Mouse (Mus musculus) myocyte (in vitro differentiated cells): Measurements from ENCODE around the gene Cdc37. TPM values are rescaled to one million over a fixed set of nuclear protein-coding genes. Genes with fewer than 3 reads are reported as not detected.
A peak's percentile ranks its signal among the peaks of the same experiment; 100 is the strongest.

Experiments
- H3K27me3 ChIP-seq: one replicate; pipeline ENCODE4 v1.6.1; 2011; ENCODE audit not compliant: control insufficient read depth, insufficient read depth, insufficient read length
- H3K36me3 ChIP-seq: one replicate; pipeline ENCODE4 v1.6.1; 2011; ENCODE audit not compliant: control insufficient read depth, insufficient read depth
- H3K4me2 ChIP-seq: one replicate; pipeline ENCODE4 v1.6.1; 2011; ENCODE audit warnings: low read depth, control low read depth
- H3K4me3 ChIP-seq: one replicate; pipeline ENCODE4 v1.5.1; 2011; ENCODE audit warnings: mild to moderate bottlenecking, control low read depth, moderate library complexity
- H3K79me2 ChIP-seq: one replicate; pipeline ENCODE4 v1.6.1; 2011; ENCODE audit not compliant: control insufficient read depth, insufficient read depth
- H3ac ChIP-seq: one replicate; pipeline ENCODE4 v1.6.1; 2011; ENCODE audit not compliant: control insufficient read depth, insufficient read length
- CEBPB ChIP-seq: IDR thresholded peaks from 2 replicates; pipeline ENCODE4 v1.6.1; 2011; ENCODE audit warnings: mild to moderate bottlenecking, moderate library complexity; ENCODE audit not compliant: poor library complexity, insufficient read depth, severe bottlenecking
- E2F4 ChIP-seq: IDR thresholded peaks from one replicate; pipeline ENCODE4 v1.6.1; 2011; ENCODE audit warnings: mild to moderate bottlenecking, control low read depth, moderate library complexity; ENCODE audit not compliant: insufficient read depth
- MAX ChIP-seq: IDR thresholded peaks from one replicate; pipeline ENCODE4 v1.6.1; 2011; ENCODE audit warnings: low read depth, mild to moderate bottlenecking, control low read depth
- MYOD1 ChIP-seq, 3 experiments: IDR thresholded peaks; one replicate each; pipeline ENCODE4 v1.6.1; 2011; ENCODE audit warnings: control low read depth in 2 of 3, low read depth in 2 of 3, mild to moderate bottlenecking in 2 of 3, moderate library complexity in 1 of 3; ENCODE audit not compliant: insufficient read length in 2 of 3, control insufficient read depth in 1 of 3
- MYOG ChIP-seq, 3 experiments: IDR thresholded peaks; one replicate each; pipeline ENCODE4 v1.6.1; 2011; ENCODE audit warnings: control low read depth in 2 of 3, low read depth in 2 of 3, mild to moderate bottlenecking in 2 of 3; ENCODE audit not compliant: insufficient read length in 2 of 3, control insufficient read depth in 1 of 3, insufficient read depth in 1 of 3
- POLR2A ChIP-seq: IDR thresholded peaks from one replicate; pipeline ENCODE4 v1.6.1; 2011; ENCODE audit warnings: low read depth, mild to moderate bottlenecking, control low read depth, moderate library complexity; ENCODE audit not compliant: insufficient read length
- POLR2AphosphoS2 ChIP-seq: IDR thresholded peaks from one replicate; pipeline ENCODE4 v1.6.1; 2011; ENCODE audit warnings: low read depth, control low read depth; ENCODE audit not compliant: insufficient read length
- REST ChIP-seq: IDR thresholded peaks from one replicate; pipeline ENCODE4 v1.6.1; 2011; ENCODE audit warnings: mild to moderate bottlenecking, control low read depth, moderate library complexity; ENCODE audit not compliant: insufficient read depth, insufficient read length
- SRF ChIP-seq: IDR thresholded peaks from one replicate; pipeline ENCODE4 v1.6.1; 2011; ENCODE audit warnings: low read depth; ENCODE audit not compliant: control insufficient read depth, insufficient read length
- TCF12 ChIP-seq: IDR thresholded peaks from one replicate; pipeline ENCODE4 v1.6.1; 2011; ENCODE audit warnings: mild to moderate bottlenecking, control low read depth; ENCODE audit not compliant: poor library complexity, insufficient read depth, severe bottlenecking
- TCF3 ChIP-seq: IDR thresholded peaks from one replicate; pipeline ENCODE4 v1.6.1; 2011; ENCODE audit warnings: low read depth, control low read depth; ENCODE audit not compliant: insufficient read length
- USF1 ChIP-seq: IDR thresholded peaks from one replicate; pipeline ENCODE4 v1.6.1; 2011; ENCODE audit warnings: low read depth, mild to moderate bottlenecking, control low read depth, moderate library complexity
- polyA plus RNA-seq: library from polyadenylated mRNA; unstranded; fragments of >200 nt; fragmentation: generic; extraction: Trizol; gene quantifications from one replicate; pipeline ENCODE4 v1.2.1, GENCODE M21; 2012; ENCODE audit warnings: missing spikeins

Cdc37 gene
- polyA plus RNA-seq, 1 experiment, result 288 TPM

DNA sequence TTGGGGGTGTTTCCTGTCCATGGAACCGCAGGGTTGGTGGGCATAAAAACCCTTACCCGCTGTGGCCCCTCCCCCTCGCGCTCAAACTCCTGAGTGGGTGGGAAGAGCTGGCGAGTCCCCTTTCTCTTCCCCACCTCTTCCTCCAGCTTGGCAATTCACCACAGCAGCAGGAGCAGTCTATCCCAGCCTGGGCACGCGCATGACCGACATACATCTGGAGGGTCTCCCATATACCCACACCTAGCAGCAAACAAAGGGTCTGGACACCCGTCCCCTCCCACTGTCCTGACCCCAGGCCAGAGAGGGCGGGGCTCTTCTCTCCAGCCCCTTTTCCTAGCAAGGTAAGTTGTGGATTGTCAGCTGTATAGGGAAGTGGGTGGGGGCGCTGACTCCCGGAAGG is 3.5 kb upstream of the Cdc37 start:
- H3K27me3 ChIP-seq, result no peaks in the 10 kb centered on the region
- no peak for TF ChIP-seq MYOD1 (IDR thresholded peaks at IDR 0.05; ENCODE audit: control insufficient read depth in 1 of 3, insufficient read length in 2 of 3, low read depth in 2 of 3)
- TF ChIP-seq CEBPB, result no peak
- TF ChIP-seq POLR2AphosphoS2, result no peak
- TF ChIP-seq MYOG (IDR thresholded peaks at IDR 0.05; ENCODE audit: control insufficient read depth in 1 of 3, insufficient read depth in 1 of 3, insufficient read length in 2 of 3, low read depth in 2 of 3), result no peak
- TF ChIP-seq USF1, result no peak
- no peak for TF ChIP-seq REST
- no peak for TF ChIP-seq MAX
- TF ChIP-seq TCF3, result no peak
- TF ChIP-seq SRF, result no peak
- TF ChIP-seq TCF12, result no peak
- no peak for TF ChIP-seq POLR2A
- TF ChIP-seq E2F4, result no peak
- H3K4me3 ChIP-seq, result peak overlapping the region; percentile 16

DNA sequence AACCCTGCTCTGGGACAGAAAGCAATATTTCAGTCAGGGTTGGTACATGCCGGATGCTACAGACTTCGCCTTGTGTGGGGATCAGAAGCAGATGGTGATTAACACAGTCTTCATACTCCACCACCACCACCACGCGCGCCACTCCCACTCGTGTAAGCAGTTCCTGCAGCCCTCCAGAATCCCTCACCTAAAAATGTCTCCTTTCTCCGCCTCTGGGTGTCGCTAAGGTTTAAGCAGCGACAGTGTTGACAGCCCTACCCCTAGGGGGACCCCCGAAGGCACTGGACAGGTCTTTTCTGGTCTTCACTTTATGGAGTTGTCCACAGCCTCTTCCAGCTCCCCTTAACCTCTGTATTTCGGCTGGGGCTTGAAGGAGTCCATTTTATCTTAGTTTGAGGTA is 2.9 kb upstream of the Cdc37 start:
- Histone ChIP-seq H3K27me3 (no peaks in the 10 kb centered on the region), H3ac (no peak overlapping the region)

More for the DNA sequence above, 3.5 kb upstream of the Cdc37 start:
- Histone ChIP-seq H3ac (no peak overlapping the region), H3K36me3 (no peaks in the 10 kb centered on the region), H3K79me2 (peaks cover 13% of the 10 kb centered on the region), H3K4me2 (peak overlapping the region; percentile 90)

DNA sequence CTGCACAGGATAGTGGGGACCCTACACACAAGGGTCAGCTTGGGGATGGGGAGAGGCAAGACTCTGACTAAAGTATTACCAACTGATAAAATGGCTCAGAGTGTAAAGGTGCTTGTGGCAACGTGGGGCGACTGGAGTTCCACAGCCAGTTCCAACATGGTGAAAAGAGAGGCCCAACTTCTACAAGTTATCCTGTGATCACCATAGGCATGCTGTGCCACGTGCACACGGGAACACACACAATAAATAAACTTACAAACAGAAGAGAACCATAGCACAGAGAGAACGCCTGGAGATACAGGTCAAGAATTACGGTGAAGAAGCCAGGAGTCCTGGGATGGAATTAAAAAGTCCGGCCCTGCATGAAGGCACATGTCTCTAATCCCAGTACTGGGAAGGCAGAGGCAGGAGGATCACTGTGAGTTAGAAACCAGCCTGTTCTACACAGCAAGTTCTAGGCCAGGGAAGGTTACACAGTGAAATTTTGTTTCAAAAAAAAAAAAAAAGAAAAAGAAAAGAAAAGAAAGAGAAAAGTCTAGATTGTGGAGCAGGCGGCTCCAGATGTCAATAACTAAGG is 617 bp downstream of the Cdc37 start:
- Histone ChIP-seq H3K4me3 (peak overlapping the region; percentile 84), H3K4me2 (peak overlapping the region; percentile 98), H3K79me2 (peaks cover 55% of the 10 kb centered on the region), H3ac (peak overlapping the region; percentile 72), H3K36me3 (peaks cover 3% of the 10 kb centered on the region), H3K27me3 (no peaks in the 10 kb centered on the region)
- no peak for TF ChIP-seq MYOD1 (IDR thresholded peaks at IDR 0.05; ENCODE audit: control insufficient read depth in 1 of 3, insufficient read length in 2 of 3, low read depth in 2 of 3)
- TF ChIP-seq TCF12, result no peak
- TF ChIP-seq CEBPB, result no peak
- TF ChIP-seq MAX, result no peak
- TF ChIP-seq POLR2AphosphoS2, result no peak
- no peak for TF ChIP-seq TCF3
- TF ChIP-seq E2F4, result no peak
- no peak for TF ChIP-seq REST
- no peak for TF ChIP-seq SRF
- TF ChIP-seq MYOG (IDR thresholded peaks at IDR 0.05; ENCODE audit: control insufficient read depth in 1 of 3, insufficient read depth in 1 of 3, insufficient read length in 2 of 3, low read depth in 2 of 3), result no peak
- TF ChIP-seq POLR2A, result no peak
- no peak for TF ChIP-seq USF1

More for the DNA sequence above, 2.9 kb upstream of the Cdc37 start:
- Histone ChIP-seq H3K36me3 (no peaks in the 10 kb centered on the region), H3K4me3 (peak overlapping the region; percentile 16), H3K79me2 (peaks cover 20% of the 10 kb centered on the region), H3K4me2 (peak overlapping the region; percentile 90)
- TF ChIP-seq USF1 (no peak), E2F4 (no peak), MAX (no peak), MYOG (IDR thresholded peaks at IDR 0.05; ENCODE audit: control insufficient read depth in 1 of 3, insufficient read depth in 1 of 3, insufficient read length in 2 of 3, low read depth in 2 of 3) (no peak), SRF (no peak)

DNA sequence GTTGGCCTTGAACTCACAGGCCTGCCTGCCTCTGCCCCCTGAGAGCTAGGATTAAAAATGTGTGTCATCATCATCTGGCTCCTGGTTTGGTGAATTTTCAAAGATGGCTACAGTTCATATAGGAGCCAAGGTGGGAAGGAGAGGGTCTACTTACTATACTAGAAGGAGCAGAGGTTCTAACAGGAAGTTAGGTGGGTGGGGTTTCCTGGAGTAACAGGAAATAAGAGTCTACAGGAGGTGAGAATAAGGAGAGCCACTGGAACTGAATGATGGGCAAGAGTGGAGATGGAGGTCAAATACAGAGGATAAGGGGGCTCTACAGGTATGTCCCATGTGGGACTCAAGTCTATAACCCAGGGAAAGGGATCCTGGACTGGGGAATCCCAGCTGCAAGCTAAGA is 1.4 kb downstream of the Cdc37 start:
- H3K79me2 ChIP-seq, result peaks cover 62% of the 10 kb centered on the region
- H3K4me3 ChIP-seq, result peak overlapping the region; percentile 84
- TF ChIP-seq MYOG (IDR thresholded peaks at IDR 0.05; ENCODE audit: control insufficient read depth in 1 of 3, insufficient read depth in 1 of 3, insufficient read length in 2 of 3, low read depth in 2 of 3) (no peak), CEBPB (no peak), TCF3 (no peak), USF1 (no peak), MYOD1 (IDR thresholded peaks at IDR 0.05; ENCODE audit: control insufficient read depth in 1 of 3, insufficient read length in 2 of 3, low read depth in 2 of 3) (no peak), POLR2A (no peak)
- peak overlapping the region; percentile 72 for H3ac ChIP-seq
- no peaks in the 10 kb centered on the region for H3K27me3 ChIP-seq
- peaks cover 3% of the 10 kb centered on the region for H3K36me3 ChIP-seq
- peak overlapping the region; percentile 98 for H3K4me2 ChIP-seq

DNA sequence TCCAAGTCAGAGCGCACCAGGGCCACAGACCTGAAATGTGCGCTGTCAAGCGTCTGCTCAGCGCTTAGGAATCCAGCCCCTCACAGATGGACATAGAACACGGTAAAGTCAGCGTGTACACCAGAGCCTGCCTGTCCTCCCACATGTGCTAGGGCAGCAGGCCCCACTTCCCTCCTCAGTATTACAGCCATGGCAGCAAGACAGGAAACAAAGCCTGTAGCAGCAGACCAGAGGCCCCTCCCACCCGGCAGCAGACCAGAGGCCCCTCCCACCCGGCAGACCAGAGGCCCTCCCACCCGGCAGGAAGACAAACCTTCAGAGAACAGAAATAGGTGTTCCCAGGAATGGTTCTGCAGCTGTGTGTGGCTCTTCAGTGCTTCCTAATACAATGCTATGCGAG is 3.1 kb downstream of the Cdc37 start:
- Histone ChIP-seq H3K27me3 (no peaks in the 10 kb centered on the region), H3K4me2 (peak overlapping the region; percentile 50), H3K36me3 (peaks cover 8% of the 10 kb centered on the region), H3K4me3 (no peak overlapping the region), H3K79me2 (peaks cover 64% of the 10 kb centered on the region), H3ac (no peak overlapping the region)
- TF ChIP-seq TCF3 (no peak), MYOG (IDR thresholded peaks at IDR 0.05; ENCODE audit: control insufficient read depth in 1 of 3, insufficient read depth in 1 of 3, insufficient read length in 2 of 3, low read depth in 2 of 3) (no peak)
